Mouse (Mus musculus): ENCODE measurements around the gene Fam76a. TPM values are rescaled to one million over a fixed set of nuclear protein-coding genes. Genes with fewer than 3 reads are reported as not detected.

Fam76a gene
- polyA plus RNA-seq, 1 experiment from 2014 or later, result 27.3 TPM

GRCm38 (mm10) chr4:132958741-132959678 is 36.7 kb upstream of the Fam76a start:
- Histone ChIP-seq H3K4me3 (no peak overlapping the region), H3K36me3 (no peaks in the 10 kb centered on the region), H3K27ac (peak overlapping the region; percentile 64), H3K27me3 (replicated peaks) (no peaks in the 10 kb centered on the region), H3K4me1 (peaks cover 27% of the 10 kb centered on the region), H3K9me3 (no peaks in the 10 kb centered on the region), H3K4me2 (replicated peaks) (peak overlapping the region; percentile 34), H3K9ac (no peak overlapping the region)
- WGBS, result 3% methylated on average over 10 of the region's 10 CpGs
- ATAC-seq (ENCODE audit: low FRiP score, low read depth), result peak; percentile 75; the same call in 1 of the 2 replicates

GRCm38 (mm10) chr4:132955395-132955791 is 33.0 kb upstream of the Fam76a start:
- no peak for ATAC-seq (ENCODE audit: low FRiP score, low read depth)
- Histone ChIP-seq H3K9ac (no peak overlapping the region), H3K36me3 (no peaks in the 10 kb centered on the region), H3K9me3 (no peaks in the 10 kb centered on the region), H3K27ac (no peak overlapping the region), H3K27me3 (replicated peaks) (no peaks in the 10 kb centered on the region), H3K4me1 (peaks cover 24% of the 10 kb centered on the region), H3K4me3 (no peak overlapping the region), H3K4me2 (replicated peaks) (no peak overlapping the region)
- WGBS, result 21% methylated on average over 2 of the region's 2 CpGs

GRCm38 (mm10) chr4:132954530-132955394 is 32.4 kb upstream of the Fam76a start:
- no peak overlapping the region for H3K4me3 ChIP-seq
- no peaks in the 10 kb centered on the region for H3K9me3 ChIP-seq
- no peak overlapping the region for H3K27ac ChIP-seq
- no peaks in the 10 kb centered on the region for H3K27me3 ChIP-seq (replicated peaks)
- no peak for ATAC-seq (ENCODE audit: low FRiP score, low read depth)
- H3K9ac ChIP-seq, result no peak overlapping the region
- H3K4me2 ChIP-seq (replicated peaks), result no peak overlapping the region
- H3K4me1 ChIP-seq, result peaks cover 19% of the 10 kb centered on the region
- no peaks in the 10 kb centered on the region for H3K36me3 ChIP-seq
- WGBS, result 64% methylated on average over 7 of the region's 7 CpGs

- Histone ChIP-seq H3K4me2 (replicated peaks) (no peak overlapping the region), H3K27me3 (replicated peaks) (no peaks in the 10 kb centered on the region; the same call in 1 of the 2 replicates), H3K36me3 (no peaks in the 10 kb centered on the region), H3K9me3 (no peaks in the 10 kb centered on the region), H3K4me3 (no peak overlapping the region), H3K9ac (no peak overlapping the region), H3K4me1 (peaks cover 18% of the 10 kb centered on the region), H3K27ac (no peak overlapping the region)
- ATAC-seq (ENCODE audit: low FRiP score, low read depth), result no peak
- 47% methylated on average over 2 of the region's 2 CpGs for WGBS
These were observed 28.6 kb upstream of the Fam76a start for GRCm38 (mm10) chr4:132950999-132951398.

GRCm38 (mm10) chr4:132949882-132950532 is 27.6 kb upstream of the Fam76a start:
- peaks cover 18% of the 10 kb centered on the region for H3K4me1 ChIP-seq
- H3K9ac ChIP-seq, result no peak overlapping the region
- no peaks in the 10 kb centered on the region for H3K36me3 ChIP-seq
- 29% methylated on average over 24 of the region's 24 CpGs for WGBS
- peak overlapping the region; percentile 36; the same call in 1 of the 2 replicates for H3K4me2 ChIP-seq (replicated peaks)
- H3K9me3 ChIP-seq, result no peaks in the 10 kb centered on the region
- H3K4me3 ChIP-seq, result no peak overlapping the region
- no peaks in the 10 kb centered on the region; the same call in 1 of the 2 replicates for H3K27me3 ChIP-seq (replicated peaks)
- no peak for ATAC-seq (ENCODE audit: low FRiP score, low read depth)
- no peak overlapping the region for H3K27ac ChIP-seq

GRCm38 (mm10) chr4:132946047-132947001 is 24.0 kb upstream of the Fam76a start:
- Histone ChIP-seq H3K4me3 (0 out of 2 replicates have a peak overlapping the region, but pooled peaks have one; percentile 2), H3K9me3 (no peaks in the 10 kb centered on the region)
- ATAC-seq (ENCODE audit: low FRiP score, low read depth), result peak; percentile 34

GRCm38 (mm10) chr4:132945261-132946046 is 23.1 kb upstream of the Fam76a start:
- H3K9ac ChIP-seq, result peak overlapping the region; percentile 45
- no peaks in the 10 kb centered on the region for H3K9me3 ChIP-seq
- H3K4me2 ChIP-seq (replicated peaks), result peak overlapping the region; percentile 57
- no peaks in the 10 kb centered on the region; the same call in 1 of the 2 replicates for H3K27me3 ChIP-seq (replicated peaks)
- peak; percentile 82 for ATAC-seq (ENCODE audit: low FRiP score, low read depth)
- peaks cover 15% of the 10 kb centered on the region for H3K4me1 ChIP-seq
- 0 out of 2 replicates have a peak overlapping the region, but pooled peaks have one; percentile 2 for H3K4me3 ChIP-seq
- no peaks in the 10 kb centered on the region for H3K36me3 ChIP-seq
- WGBS, result 8% methylated on average over 15 of the region's 15 CpGs
- H3K27ac ChIP-seq, result peak overlapping the region; percentile 21; the same call in 1 of the 2 replicates

More at GRCm38 (mm10) chr4:132946047-132947001, 24.0 kb upstream of the Fam76a start:
- Histone ChIP-seq H3K9ac (peak overlapping the region; percentile 45), H3K36me3 (no peaks in the 10 kb centered on the region), H3K4me2 (replicated peaks) (peak overlapping the region; percentile 57), H3K27ac (peak overlapping the region; percentile 21; the same call in 1 of the 2 replicates), H3K4me1 (peaks cover 15% of the 10 kb centered on the region), H3K27me3 (replicated peaks) (no peaks in the 10 kb centered on the region; the same call in 1 of the 2 replicates)
- 17% methylated on average over 27 of the region's 27 CpGs for WGBS

GRCm38 (mm10) chr4:132944776-132945175 is 22.4 kb upstream of the Fam76a start:
- Histone ChIP-seq H3K36me3 (no peaks in the 10 kb centered on the region), H3K4me2 (replicated peaks) (no peak overlapping the region), H3K4me1 (peaks cover 15% of the 10 kb centered on the region), H3K4me3 (no peak overlapping the region), H3K27me3 (replicated peaks) (no peaks in the 10 kb centered on the region; the same call in 1 of the 2 replicates), H3K9ac (no peak overlapping the region), H3K9me3 (no peaks in the 10 kb centered on the region), H3K27ac (no peak overlapping the region)
- 81% methylated on average over 4 of the region's 4 CpGs for WGBS
- no peak for ATAC-seq (ENCODE audit: low FRiP score, low read depth)

- H3K36me3 ChIP-seq, result no peaks in the 10 kb centered on the region
- no peak for ATAC-seq (ENCODE audit: low FRiP score, low read depth)
- WGBS, result 82% methylated on average over 12 of the region's 12 CpGs
- H3K4me3 ChIP-seq, result no peak overlapping the region
- H3K27ac ChIP-seq, result no peak overlapping the region
- peaks cover 15% of the 10 kb centered on the region for H3K4me1 ChIP-seq
- no peaks in the 10 kb centered on the region; the same call in 1 of the 2 replicates for H3K27me3 ChIP-seq (replicated peaks)
- H3K4me2 ChIP-seq (replicated peaks), result no peak overlapping the region
- H3K9me3 ChIP-seq, result no peaks in the 10 kb centered on the region
- no peak overlapping the region for H3K9ac ChIP-seq
These were observed 21.7 kb upstream of the Fam76a start for GRCm38 (mm10) chr4:132944106-132944505.

GRCm38 (mm10) chr4:132943088-132943487 is 20.7 kb upstream of the Fam76a start:
- Histone ChIP-seq H3K4me1 (peaks cover 20% of the 10 kb centered on the region), H3K4me2 (replicated peaks) (no peak overlapping the region), H3K27ac (no peak overlapping the region), H3K36me3 (no peaks in the 10 kb centered on the region), H3K9me3 (no peaks in the 10 kb centered on the region), H3K9ac (no peak overlapping the region), H3K4me3 (no peak overlapping the region), H3K27me3 (replicated peaks) (no peaks in the 10 kb centered on the region; the same call in 1 of the 2 replicates)
- no peak for ATAC-seq (ENCODE audit: low FRiP score, low read depth)
- WGBS, result 61% methylated on average over 8 of the region's 8 CpGs
